1 mouse cellular context compared by ENCODE assay signal in the genomic region with DNA sequence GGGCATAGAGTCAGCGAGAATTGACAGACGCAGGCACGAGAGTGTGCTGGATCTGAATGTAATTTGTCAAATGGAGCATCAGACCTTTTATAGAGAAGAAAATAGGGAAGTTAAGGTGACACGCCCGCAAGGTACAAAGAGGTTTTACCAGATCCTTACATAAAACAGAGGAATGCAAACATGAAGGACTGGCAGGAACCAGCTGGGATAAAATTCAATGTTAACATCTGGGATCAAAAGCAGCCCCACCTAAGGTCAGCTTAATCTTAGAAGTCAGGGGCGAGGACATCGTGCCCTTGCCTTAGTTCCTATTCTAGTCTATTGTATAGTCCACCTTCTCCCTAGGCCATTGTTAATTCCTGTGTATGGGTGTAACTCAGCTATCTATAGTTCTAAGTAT. TPM values are rescaled to one million over a fixed set of nuclear protein-coding genes. Genes with fewer than 3 reads are reported as not detected.
"Had no signal": no experiment of that assay in that cellular context is flagged by ENCODE, and none has a peak within 500 bp of the region (broad histone marks: within the 10 kb centered on the region; RNA-seq: fewer than 3 reads in every experiment).

No protein-coding gene starts in this region.

RNA-seq across cellular contexts. Expression of a gene that starts 40.0 kb away (rescaled TPM):
- polyA plus RNA-seq: erythroblast, embryonic 14.5 days had no signal
